Mouse (Mus musculus) c-Kit-positive CD71-positive TER-119-positive erythroid progenitor cells, embryonic 14.5 days (primary cell): ENCODE measurements around the gene Ncoa6.

ENCODE experiments used
- DNase-seq: peaks from one replicate; pipeline ENCODE4 v3.0.0-alpha.2; 2013; ENCODE audit warnings: low spot score

Ncoa6 gene

DNA sequence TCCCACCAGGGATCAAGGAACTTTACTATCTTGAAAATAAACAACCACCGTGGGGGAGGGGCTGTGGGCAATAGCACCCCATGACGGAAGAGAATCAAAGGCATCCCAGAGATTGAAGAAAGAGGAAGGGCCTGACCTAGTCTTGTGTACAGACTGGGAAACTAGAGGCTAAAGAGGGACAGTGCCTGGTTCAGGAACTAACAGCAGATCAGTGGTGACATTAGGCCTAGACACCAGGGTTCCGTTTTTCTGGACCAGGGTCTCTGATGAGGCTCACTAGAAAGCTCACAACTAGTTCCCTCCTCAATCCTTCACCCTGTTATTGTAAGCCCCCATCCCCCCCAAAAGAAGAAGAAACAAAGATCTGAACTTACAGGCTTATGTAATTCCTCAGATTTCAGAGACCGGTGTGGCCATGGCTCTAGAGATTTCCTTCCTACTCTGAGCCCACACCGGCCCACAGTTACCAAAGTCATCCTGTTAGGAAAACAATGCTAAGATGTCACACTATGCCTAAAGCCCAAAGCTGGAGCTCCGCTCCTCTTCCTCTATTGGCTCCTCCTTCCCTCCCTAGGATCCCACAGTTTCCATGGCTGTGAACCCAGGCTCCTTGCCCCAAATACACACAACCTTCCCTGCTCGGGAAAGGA lies 105.9 kb downstream of the Ncoa6 start:
- no peak for DNase-seq

DNA sequence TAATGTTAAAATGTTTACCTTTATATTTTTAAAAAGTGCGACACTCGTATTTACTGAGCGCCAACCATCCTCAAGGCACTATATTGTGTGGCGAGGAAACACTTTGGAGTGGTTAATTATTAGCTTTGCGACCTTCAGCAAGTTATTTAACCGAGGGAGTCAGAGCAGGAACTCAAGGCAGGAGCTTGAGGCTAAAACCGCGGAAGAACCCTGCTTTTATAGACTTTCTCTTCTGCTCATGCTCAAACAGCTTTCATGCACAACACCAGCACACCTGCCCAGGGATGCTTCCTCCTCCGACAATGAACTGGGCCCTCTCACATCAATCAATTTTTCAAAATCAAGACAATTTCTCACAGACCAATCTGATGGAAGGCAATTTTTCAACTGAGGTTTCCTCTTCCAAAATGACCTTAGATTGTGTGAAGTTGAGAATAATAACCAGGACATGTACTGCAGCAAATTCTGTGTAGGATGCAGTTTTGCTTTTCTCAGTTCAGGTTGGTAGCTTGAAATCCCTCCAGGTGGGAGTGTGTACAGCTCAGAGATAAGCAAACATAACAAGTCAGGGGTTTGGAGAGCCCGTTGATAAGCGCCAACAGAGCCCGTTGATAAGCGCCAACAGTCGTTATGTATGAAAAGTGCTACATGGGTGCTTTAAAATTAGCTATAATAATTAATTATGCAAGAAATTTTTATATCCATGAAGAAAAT lies 115.9 kb downstream of the Ncoa6 start:
- DNase-seq, result no peak

DNA sequence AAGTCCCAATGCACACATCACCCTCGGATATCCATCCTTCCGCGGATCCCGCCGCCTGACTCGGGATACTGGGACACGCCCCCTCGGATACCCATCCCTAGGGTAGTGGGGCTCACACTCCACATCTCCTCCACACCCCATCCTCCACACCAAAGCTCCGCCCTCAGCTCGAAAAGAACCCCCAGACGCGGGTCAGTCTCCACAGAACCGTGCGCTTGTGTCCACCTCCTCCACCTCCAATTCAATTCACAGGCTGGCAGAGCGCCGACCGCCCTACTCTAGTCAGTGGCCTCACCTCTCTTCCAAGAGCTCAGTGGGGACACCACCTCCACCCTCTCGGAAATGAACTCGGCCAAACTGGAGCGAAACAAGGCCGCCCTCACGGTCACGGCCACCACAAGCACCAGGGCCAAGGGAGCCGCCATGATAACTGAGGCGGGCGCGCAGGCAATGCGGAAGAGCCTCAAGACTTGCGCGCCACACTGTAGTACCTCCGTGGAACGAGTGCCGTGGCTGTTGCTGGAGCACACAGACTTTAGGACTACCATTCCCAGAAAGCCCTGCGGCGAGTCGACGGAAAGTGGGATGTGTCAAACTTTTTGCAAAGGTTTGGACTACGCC lies 116.6 kb downstream of the Ncoa6 start, which contains the start of gene Pigu:
Pigu (minus strand) TSS at position 460 of the 621 bp plus-strand sequence.
- DNase-seq, result peak; percentile 92

DNA sequence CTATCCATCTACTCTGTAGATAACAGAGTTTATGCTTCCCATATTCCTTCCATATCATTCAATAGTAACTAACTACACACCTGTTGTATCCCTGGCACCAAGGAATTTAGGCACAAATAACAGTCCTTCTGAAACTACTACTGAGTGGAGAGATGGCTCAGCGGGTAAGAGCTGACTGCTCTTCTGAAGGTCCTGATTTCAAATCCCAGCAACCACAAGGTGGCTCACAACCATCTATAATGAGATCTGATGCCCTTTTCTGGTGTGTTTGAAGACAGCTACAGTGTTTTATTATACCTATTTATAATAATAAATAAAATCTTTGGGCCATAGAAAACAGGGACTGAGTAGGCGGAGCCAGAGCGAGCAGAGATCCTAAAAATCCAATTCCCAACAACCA lies 119.3 kb downstream of the Ncoa6 start:
- DNase-seq, result no peak

DNA sequence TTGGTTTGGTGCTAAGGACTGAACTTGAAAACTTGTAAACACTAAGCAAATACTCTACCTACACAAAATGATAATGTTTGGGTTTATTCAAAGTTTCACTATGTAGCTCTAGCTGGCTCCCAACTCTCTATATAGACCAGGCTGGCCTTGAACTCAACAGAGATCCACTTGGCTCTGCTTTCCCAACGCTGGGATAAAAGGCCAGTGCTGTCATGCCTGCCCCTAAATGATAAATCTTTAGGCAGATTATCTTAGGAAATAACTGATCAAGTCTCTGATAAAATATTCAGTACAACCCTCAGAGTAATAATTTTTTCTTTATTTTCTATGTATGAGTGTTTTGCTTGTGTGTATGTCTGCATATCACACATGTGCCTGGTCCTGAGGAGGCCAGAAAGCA lies 127.0 kb downstream of the Ncoa6 start:
- DNase-seq, result no peak
